ENCODE assay signal across 1 mouse cellular context in genomic region chr5:31301866-31302265, GRCm38 (mm10).
TF ChIP-seq lines count a peak whose summit lies in the region.

No protein-coding gene starts in this region.

TF ChIP-seq in CH12.LX, 34 proteins besides CTCF, POLR2A, EP300 and RAD21 (continued from another document):
- TF ChIP-seq UBTF (IDR thresholded peaks at IDR 0.05; ENCODE audit: low read depth, low read length) (no peak), NELFE (IDR thresholded peaks at IDR 0.05; ENCODE audit: low read depth, low read length) (no peak), RCOR1 (conservative IDR thresholded peaks at IDR 0.05; ENCODE audit: low read depth, low read length) (no peak), ZC3H11A (IDR thresholded peaks at IDR 0.05; ENCODE audit: low read depth, low read length) (no peak), KAT2A (IDR thresholded peaks at IDR 0.05; ENCODE audit: insufficient replicate concordance, low read length) (no peak), CHD2 (IDR thresholded peaks at IDR 0.05; ENCODE audit: low read length) (no peak), MAX (IDR thresholded peaks at IDR 0.05; ENCODE audit: low read length) (no peak), MEF2A (IDR thresholded peaks at IDR 0.05; ENCODE audit: borderline replicate concordance, low read depth, low read length) (peak; percentile 51; the same call in 1 of the 2 replicates), JUND (conservative IDR thresholded peaks at IDR 0.05; ENCODE audit: low read depth, low read length) (no peak), TBP (conservative IDR thresholded peaks at IDR 0.05; ENCODE audit: low read depth, low read length) (no peak)
